Mouse (Mus musculus) embryo, embryonic 10.5 days (tissue): ENCODE data around the gene Per1.
A peak's percentile ranks its signal among the peaks of the same experiment; 100 is the strongest.

Source experiments
- DNase-seq: peaks from one replicate; pipeline ENCODE4 v3.0.0-alpha.2; 2015; ENCODE audit warnings: low spot score

The Per1 gene

GRCm38 (mm10) chr11:69116843-69117242 is 21.8 kb downstream of the Per1 start:
- no peak for DNase-seq

DNA sequence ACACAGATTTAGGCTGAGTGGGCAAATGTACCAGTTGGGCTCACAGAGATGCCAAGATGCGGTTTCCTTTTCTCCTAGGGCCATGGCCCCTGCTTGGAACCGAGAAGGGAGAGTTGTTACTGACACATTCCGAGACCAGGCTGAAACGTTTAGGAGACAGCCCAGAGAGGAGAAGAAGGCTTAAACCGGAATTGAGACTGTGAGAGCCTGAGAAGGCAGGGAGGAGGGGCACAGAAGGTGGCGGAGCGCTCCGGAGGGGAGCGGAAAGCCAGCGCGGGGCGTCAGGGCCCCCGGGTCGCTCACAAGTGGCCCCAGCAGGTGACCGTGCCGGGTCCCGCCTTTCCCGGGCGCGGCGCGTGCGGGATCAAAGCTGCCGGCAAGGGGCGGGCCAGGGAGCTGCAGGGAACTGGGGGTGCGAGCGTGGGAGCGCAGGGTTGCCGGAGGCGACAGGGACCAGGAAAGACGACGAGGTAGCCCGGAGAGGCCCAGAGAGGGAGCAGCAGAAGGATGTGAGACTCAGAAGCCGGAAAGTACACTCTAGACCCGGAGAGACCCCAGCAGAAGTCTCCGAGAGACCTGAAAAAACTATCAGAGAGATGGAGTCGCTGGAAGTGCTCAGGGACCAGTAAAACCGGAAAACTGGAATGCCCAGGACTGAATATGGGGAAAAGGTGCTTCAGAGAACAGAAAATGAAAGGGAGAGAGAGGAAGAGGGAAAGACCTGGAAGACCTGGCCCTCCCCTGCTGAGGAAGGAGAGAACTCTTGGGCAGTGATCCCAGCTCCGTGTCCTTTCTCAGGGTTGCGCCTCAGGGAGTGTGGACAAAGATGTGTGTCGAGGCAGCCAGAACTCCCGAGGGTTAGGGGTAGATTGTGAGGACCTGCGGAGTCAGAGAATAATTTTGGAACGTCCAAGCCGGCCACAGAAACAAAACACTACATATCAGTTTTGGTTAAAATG is 23.0 kb downstream of the Per1 start:
- DNase-seq: peak; percentile 79

GRCm38 (mm10) chr11:69118765-69119164 is 23.7 kb downstream of the Per1 start:
- peak; percentile 97 for DNase-seq

GRCm38 (mm10) chr11:69119446-69120155 is 24.6 kb downstream of the Per1 start:
- peak; percentile 22 for DNase-seq

- DNase-seq: peak; percentile 80
Measured at GRCm38 (mm10) chr11:69120221-69121000, 25.4 kb downstream of the Per1 start, which contains the start of gene Hes7. Hes7 (plus strand) TSS chr11:69120404.

DNA sequence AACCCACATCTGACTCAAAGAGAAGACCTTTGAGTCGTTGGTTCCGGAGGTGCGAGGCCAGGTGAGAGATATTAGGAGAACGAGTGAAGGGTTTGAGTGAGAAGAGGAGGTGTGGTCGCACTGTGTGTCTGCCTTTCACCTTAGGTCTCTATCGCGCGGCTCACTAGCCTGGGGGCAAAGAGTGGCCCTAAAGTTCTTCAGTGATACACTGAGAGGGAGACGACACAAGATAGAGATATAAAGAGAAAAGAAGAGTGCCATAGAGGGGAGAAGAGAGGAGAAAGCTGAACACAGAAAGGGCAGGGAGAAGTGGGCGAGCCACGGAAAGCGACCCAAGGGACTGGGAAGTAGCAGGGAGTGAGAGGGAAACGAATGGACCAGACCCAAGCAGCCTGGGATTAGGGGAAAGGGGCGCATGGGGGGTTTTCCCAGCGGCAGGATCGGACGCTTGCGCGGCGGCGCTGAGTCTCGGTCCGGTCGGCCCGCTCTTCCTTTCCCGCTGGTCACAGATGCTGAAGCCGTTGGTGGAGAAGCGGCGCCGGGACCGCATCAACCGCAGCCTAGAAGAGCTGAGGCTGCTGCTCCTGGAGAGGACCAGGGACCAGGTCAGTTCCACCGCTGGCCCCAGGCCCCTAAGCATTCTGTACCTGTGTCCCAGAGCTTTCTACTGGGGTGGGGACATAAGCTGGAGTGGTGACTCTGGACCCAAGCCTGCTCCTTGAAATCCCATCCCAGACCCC is 26.2 kb downstream of the Per1 start:
- DNase-seq: peak; percentile 58

DNA sequence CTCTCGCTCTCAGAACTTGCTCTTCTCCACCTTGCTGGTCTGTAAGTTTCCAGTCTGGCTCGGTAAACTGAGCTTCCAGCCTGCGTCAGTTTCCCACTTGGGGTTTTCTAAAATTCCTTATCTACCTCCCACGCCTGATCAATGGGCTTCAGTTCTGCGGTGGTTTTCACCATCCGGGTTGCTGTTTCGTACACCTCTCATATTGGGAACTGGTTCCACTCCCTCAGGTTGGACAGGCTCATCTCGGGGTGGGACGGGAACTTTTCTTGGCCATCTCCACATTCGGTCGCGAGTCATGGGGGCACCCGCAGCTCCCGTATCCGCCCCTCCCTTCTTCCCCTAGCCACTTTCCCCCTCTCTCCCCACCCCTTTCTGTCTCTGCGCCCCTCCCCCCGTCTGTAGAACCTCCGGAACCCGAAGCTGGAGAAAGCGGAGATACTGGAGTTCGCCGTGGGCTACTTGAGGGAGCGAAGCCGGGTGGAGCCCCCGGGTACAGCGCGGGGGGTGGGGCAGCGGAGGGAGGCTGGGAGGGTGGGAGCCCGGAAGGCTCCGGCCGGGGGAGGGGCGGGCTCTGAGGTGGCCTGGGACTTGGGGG is 26.8 kb downstream of the Per1 start:
- peak; percentile 68 for DNase-seq

- peak; percentile 92 for DNase-seq
Measured at GRCm38 (mm10) chr11:69122336-69122951, 27.4 kb downstream of the Per1 start, which contains the start of gene 9130213A22Rik. 9130213A22Rik (minus strand) TSS chr11:69122589.

DNA sequence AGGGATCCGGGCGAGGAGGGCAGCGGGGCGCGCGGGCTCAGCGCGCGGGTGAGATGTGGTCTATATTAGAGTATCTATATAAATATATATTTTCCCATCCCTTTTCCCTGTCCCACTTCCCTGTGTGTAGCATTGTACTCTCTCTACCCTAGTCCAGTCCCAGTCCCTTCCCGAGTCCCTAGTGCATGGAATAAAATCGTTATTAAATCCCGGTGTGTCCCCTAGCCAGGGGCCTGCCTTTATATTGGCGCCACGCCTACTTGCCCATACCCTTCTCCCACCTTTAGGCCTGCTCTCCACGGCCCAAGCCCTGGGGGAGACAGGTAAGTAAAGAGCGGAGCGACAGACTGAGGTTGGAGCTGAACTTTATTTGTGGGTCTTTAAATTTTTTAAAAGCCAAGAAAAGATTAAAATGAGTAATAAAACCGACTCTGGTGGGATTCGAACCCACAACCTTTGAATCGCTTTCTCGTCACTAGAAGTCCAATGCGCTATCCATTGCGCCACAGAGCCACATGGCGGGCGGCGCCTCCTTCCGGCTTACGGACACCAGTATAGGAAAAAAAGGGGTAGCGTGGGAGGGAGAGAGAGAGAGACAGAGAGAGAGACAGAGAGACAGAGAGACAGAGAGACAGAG is 28.2 kb downstream of the Per1 start:
- peak; percentile 97 for DNase-seq

DNA sequence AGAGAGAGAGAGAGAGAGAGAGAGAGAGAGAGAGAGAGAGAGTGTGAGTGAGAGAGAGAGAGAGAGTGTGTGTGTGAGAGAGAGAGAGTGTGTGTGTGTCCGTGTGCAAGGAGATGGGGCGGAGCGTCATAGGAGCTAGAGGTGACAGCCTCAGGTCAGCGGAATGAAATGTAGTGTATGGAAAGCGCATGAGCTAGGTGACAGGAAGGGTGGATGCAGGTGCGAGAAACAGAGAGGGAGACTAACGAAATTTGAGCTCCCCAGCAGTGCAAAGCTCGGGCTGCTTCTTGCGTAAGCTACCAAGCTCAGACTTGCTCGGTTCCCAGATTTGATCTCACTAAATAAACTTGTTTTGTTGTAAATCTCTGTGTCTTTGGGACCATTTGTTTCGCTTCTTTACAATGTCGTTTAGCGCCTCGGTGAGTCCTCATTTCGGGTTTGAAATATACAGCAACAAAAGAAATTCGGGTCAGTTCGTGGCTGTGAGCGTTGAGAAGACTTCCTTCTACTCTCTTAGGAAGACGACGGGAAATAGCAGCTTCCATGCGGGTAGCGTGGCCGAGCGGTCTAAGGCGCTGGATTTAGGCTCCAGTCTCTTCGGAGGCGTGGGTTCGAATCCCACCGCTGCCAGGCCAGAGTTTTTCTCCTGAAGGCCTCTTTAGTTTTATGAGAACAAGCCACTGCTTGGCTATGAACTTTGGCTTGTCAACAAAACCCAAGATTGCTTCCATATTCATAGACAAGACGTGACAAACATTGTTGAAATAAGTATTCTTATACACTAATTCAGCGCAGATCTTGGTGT is 28.9 kb downstream of the Per1 start:
- peak; percentile 98 for DNase-seq

- peak; percentile 93 for DNase-seq
Measured at GRCm38 (mm10) chr11:69124498-69124847, 29.5 kb downstream of the Per1 start.

DNA sequence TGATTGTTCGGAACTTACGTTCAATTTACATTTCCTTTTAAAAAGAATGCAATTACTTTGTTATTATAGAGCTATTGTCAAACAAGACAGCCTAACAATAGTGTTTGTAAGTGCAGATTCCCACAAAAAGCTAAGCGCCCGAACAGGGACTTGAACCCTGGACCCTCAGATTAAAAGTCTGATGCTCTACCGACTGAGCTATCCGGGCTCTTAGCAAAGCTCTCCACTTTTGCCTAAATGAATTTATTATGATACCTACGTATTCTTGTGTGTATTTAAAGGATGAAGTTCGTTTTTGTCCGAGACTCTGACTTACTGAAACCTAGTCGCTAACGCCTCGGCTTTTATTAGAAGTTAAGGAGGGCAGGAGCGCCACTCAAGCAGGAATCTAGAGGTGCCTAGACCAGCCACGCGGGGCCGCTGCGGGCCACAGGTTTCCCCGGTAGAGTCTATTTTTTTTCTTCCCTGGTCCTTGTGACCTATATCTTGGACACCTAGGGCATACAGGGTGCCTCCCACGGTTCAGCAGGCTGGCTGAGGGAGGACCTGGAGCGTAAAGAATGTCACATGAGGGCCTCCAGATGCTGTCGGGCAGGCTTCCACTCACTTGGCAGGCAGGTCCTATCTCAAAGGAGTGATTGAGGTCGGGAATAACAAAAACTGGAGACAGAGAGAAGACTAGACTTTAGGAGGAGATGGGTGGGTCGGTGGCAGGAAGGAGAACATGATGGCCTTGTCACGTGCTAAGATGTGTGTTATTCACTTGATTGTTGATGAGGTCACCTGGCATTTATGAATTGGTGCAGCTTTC is 30.2 kb downstream of the Per1 start:
- peak; percentile 97 for DNase-seq

- no peak for DNase-seq
Measured at GRCm38 (mm10) chr11:69125852-69125918, 30.7 kb downstream of the Per1 start, which contains the start of gene Aloxe3. Aloxe3 (plus strand) TSS chr11:69125896.

DNA sequence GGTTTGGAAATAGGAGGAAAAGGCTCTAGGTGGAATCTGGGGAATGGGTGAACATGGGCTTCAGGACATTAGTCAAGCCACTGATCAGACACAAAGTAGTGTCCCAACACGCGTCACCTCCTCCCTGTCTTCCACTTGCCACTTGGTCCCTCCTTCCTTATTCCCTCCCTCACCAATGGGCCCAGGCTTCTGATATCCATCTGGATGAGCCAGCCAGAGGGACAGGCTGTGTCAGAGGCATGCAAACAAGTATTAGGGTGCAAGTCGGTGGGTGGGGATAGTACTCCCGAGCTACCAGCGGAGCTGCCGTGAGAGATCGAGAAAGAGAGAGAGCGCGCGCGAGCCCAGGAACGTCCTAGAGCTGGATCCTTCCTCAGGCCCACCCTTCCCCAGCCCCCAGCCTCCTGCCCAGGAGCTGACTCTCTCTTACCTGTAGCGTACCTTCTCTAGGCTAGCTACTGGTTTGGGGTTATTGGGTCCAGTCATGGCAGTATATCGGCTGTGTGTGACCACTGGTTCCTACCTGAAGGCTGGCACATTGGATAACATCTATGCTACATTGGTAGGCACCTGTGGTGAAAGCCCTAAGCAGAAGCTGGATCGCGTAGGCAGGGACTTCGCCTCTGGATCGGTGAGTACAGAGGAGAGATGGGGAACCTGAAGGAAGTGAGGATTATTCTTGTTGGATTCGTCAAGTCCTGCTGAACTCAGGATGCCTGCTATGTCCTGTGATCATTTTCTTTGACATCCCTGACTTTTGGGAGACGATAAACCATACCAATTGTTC is 31.1 kb downstream of the Per1 start:
- peak; percentile 38 for DNase-seq

- no peak for DNase-seq
Measured at GRCm38 (mm10) chr11:69126706-69127095, 31.7 kb downstream of the Per1 start.

DNA sequence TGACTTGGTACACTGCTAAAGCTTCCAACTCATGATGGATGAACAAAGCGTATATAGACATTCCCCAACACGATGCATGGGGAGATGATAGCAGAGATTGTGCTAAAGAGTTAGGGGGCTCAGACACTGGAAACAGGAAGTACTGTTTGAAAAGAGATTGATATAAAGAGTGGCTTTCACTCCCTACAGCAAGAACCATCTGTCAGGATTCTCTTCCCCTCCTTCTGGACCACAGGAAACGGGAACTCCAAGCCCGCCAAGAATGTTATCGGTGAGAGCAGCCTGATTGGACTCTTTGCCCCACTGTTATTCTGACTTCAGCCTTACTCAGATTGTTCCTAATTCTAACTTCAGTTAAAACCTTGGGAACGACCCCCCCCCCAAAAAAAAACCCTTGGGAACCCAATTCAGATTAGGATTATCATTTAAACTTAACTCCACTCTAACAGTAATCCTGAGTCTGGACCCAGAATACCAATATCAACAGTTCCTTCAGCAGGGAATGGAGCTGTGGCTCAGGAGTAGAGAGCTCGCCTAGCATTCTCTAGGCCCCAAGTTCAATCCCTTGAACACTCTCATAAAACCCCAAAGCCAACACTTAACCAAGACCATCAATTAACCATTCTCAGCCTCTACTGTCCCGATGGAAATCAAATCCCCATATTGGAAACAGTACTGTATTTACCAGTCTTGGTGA is 33.6 kb downstream of the Per1 start:
- no peak for DNase-seq

DNA sequence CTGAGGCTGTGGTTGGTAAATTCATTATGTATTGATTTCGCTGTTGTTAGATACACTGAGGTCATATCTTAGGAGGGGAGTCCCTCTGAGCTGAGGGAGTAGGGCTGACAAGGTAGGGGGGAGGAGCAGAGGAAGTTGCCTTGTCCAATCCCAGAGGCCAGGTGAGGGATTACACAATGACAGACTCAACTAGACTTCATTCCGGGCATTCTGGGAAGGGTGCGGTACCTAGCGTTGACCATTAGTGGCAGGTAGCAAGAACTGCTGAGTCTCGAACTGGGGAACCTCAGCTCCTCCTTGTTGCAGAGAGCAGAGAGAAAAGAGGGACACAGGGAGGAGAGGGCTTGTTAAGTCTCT is 38.5 kb downstream of the Per1 start:
- DNase-seq: no peak
